Mouse (Mus musculus): Measurements from ENCODE around the gene Enkd1.
A peak's percentile ranks its signal among the peaks of the same experiment; 100 is the strongest.

DNA sequence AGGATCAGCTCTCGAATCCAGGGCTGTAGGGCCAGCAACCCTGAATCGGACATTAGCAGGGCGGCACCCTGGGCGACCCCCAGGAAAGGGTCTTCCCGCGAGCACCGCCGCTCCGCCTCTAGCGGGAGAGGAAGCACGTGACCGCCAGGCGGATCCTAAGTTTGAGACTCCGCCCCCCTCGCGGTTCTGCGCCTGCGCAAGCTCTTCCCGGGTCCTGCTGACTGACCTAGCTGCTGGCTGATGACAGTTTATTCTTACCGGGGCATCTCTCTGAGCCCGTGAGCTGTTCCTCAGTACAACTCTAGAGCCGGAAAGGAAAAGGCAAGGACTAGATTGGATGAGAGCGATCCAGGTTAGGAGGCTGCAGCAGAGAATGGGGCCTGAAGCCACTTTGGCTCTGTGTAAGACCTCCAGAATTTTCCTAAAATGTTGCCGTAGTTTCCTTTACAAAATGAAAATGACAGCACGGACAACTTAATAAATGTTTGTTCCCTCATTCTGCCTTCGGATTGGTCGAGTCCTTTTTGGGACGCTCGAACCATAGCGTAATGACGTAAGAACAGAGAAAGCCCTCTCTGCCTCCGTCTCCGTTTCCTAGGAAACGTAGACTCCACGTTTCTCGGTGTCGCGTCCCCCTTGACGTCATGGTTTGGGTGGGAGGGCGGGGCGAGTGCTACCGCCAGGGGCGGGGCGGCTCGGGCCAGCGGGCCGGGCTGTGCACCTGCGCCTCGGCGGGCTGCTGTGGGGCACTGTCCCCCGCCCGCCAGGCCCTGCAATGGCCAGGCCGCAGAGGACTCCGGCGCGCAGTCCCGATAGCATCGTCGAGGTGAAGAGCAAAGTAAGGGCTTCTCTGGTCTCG is 6.8 kb downstream of the Enkd1 start, which contains the start of the genes Acd and Pard6a:
- TF ChIP-seq POLR2A (IDR thresholded peaks at IDR 0.05; ENCODE audit: low read depth, low read length) (peak; percentile 70; the same call in 1 of the 2 replicates), CTCF (IDR thresholded peaks at IDR 0.05; ENCODE audit: borderline replicate concordance, insufficient read depth, low read length) (no peak)
